Mouse (Mus musculus) midbrain, embryonic 14.5 days (tissue): ENCODE measurements around the gene Efhc1. TPM values are rescaled to one million over a fixed set of nuclear protein-coding genes. Genes with fewer than 3 reads are reported as not detected.
A peak's percentile ranks its signal among the peaks of the same experiment; 100 is the strongest.

Experiments used
- ATAC-seq: fragments of 200-750 bp; cut with Nextera tagmentation; 2 replicates; pipeline ENCODE4 v1.8.0; 2017; ENCODE audit warnings: moderate number of reproducible peaks, moderate library complexity; ENCODE audit not compliant: low FRiP score, low TSS enrichment
- DNase-seq: peaks from one replicate; pipeline ENCODE4 v3.0.0-alpha.2; 2015
- H3K27ac ChIP-seq: fragments of 300-500 bp; sonication (generic); replicated peaks from 2 replicates; pipeline ENCODE4 v1.5.1; 2014; ENCODE audit warnings: mild to moderate bottlenecking, low read depth, low read length, moderate library complexity
- H3K27me3 ChIP-seq: fragments of 300-500 bp; sonication (generic); 2 replicates; pipeline ENCODE4 v1.6.1; 2014; ENCODE audit warnings: low read length, control low read depth, mixed read lengths; ENCODE audit not compliant: control insufficient read depth, insufficient read depth
- H3K36me3 ChIP-seq: fragments of 300-500 bp; sonication (generic); 2 replicates; pipeline ENCODE4 v1.6.1; 2014; ENCODE audit warnings: low read length, control low read depth; ENCODE audit not compliant: control insufficient read depth, insufficient read depth
- H3K4me1 ChIP-seq: fragments of 300-500 bp; sonication (generic); 2 replicates; pipeline ENCODE4 v1.6.1; 2014; ENCODE audit warnings: mild to moderate bottlenecking, antibody characterized with exemption, low read length, control low read depth; ENCODE audit not compliant: control insufficient read depth, insufficient read depth
- H3K4me2 ChIP-seq: fragments of 300-500 bp; sonication (generic); 2 replicates; pipeline ENCODE4 v1.6.1; 2014; ENCODE audit warnings: mild to moderate bottlenecking, low read length, moderate library complexity
- H3K4me3 ChIP-seq: fragments of 300-500 bp; sonication (generic); replicated peaks from 2 replicates; pipeline ENCODE4 v1.5.1; 2014; ENCODE audit warnings: low read depth, low read length
- H3K9ac ChIP-seq: fragments of 300-500 bp; sonication (generic); replicated peaks from 2 replicates; pipeline ENCODE4 v1.6.1; 2014; ENCODE audit warnings: mild to moderate bottlenecking, low read length, moderate library complexity
- H3K9me3 ChIP-seq: fragments of 300-500 bp; sonication (generic); 2 replicates; pipeline ENCODE4 v1.6.1; 2016; ENCODE audit warnings: low read length, control low read depth, mixed read lengths; ENCODE audit not compliant: control insufficient read depth
- WGBS: fragments of 180-500 bp; shearing (Covaris S2); extraction: QIAGEN DNeasy Blood & Tissue Kit; methylation state at CpG from one replicate; pipeline ENCODE4 v1.1.7; 2014; 5-methylcytosine and 5-hydroxymethylcytosine counted together
- polyA plus RNA-seq: library from polyadenylated mRNA; unstranded; fragments of >200 nt; fragmentation: Nextera tagmentation; extraction: Ambion mirVana; gene quantifications from 2 replicates; pipeline ENCODE4 v1.2.1, GENCODE M21; 2014

Gene Efhc1
- polyA plus RNA-seq, 1 experiment from 2014 or later, result 2.1 TPM

- Histone ChIP-seq H3K9me3 (no peaks in the 10 kb centered on the region), H3K9ac (no peak overlapping the region), H3K4me1 (no peaks in the 10 kb centered on the region), H3K4me3 (no peak overlapping the region), H3K27me3 (no peaks in the 10 kb centered on the region), H3K36me3 (no peaks in the 10 kb centered on the region), H3K4me2 (no peak overlapping the region), H3K27ac (no peak overlapping the region)
- DNase-seq (no peak), ATAC-seq (no peak)
- 93% methylated on average over 11 of the region's 11 CpGs for WGBS
Observed at GRCm38 (mm10) chr1:20989461-20990083, 38.1 kb downstream of the Efhc1 start.

GRCm38 (mm10) chr1:20993690-20994089 lies 42.3 kb downstream of the Efhc1 start:
- 87% methylated on average over 3 of the region's 3 CpGs for WGBS

GRCm38 (mm10) chr1:20994338-20994737 lies 42.9 kb downstream of the Efhc1 start:
- WGBS, result 95% methylated on average over 5 of the region's 5 CpGs
- no peaks in the 10 kb centered on the region for H3K27me3 ChIP-seq
- H3K4me3 ChIP-seq, result no peak overlapping the region
- no peak for ATAC-seq
- no peak overlapping the region for H3K9ac ChIP-seq
- no peak for DNase-seq
- H3K9me3 ChIP-seq, result no peaks in the 10 kb centered on the region
- no peak overlapping the region for H3K27ac ChIP-seq
- no peak overlapping the region for H3K4me2 ChIP-seq
- H3K36me3 ChIP-seq, result no peaks in the 10 kb centered on the region
- H3K4me1 ChIP-seq, result no peaks in the 10 kb centered on the region

More at GRCm38 (mm10) chr1:20993690-20994089, 42.3 kb downstream of the Efhc1 start:
- Histone ChIP-seq H3K4me2 (no peak overlapping the region), H3K36me3 (no peaks in the 10 kb centered on the region), H3K27ac (no peak overlapping the region), H3K4me3 (no peak overlapping the region), H3K4me1 (no peaks in the 10 kb centered on the region), H3K9me3 (no peaks in the 10 kb centered on the region), H3K27me3 (no peaks in the 10 kb centered on the region), H3K9ac (no peak overlapping the region)
- DNase-seq (no peak), ATAC-seq (no peak)

GRCm38 (mm10) chr1:20995331-20995986 lies 44.0 kb downstream of the Efhc1 start:
- H3K4me1 ChIP-seq, result no peaks in the 10 kb centered on the region
- H3K9me3 ChIP-seq, result no peaks in the 10 kb centered on the region
- DNase-seq, result peak; percentile 7
- no peak for ATAC-seq
- WGBS, result 63% methylated on average over 7 of the region's 7 CpGs
- no peak overlapping the region for H3K27ac ChIP-seq
- H3K4me3 ChIP-seq, result no peak overlapping the region
- no peak overlapping the region for H3K9ac ChIP-seq
- no peaks in the 10 kb centered on the region for H3K27me3 ChIP-seq
- no peaks in the 10 kb centered on the region for H3K36me3 ChIP-seq
- H3K4me2 ChIP-seq, result no peak overlapping the region

GRCm38 (mm10) chr1:20996603-20997327 lies 45.3 kb downstream of the Efhc1 start:
- ATAC-seq (no peak), DNase-seq (no peak)
- WGBS, result 51% methylated on average over 17 of the region's 17 CpGs
- Histone ChIP-seq H3K4me1 (no peaks in the 10 kb centered on the region), H3K27ac (0 out of 2 replicates have a peak overlapping the region, but pooled peaks have one; percentile 3), H3K4me2 (no peak overlapping the region), H3K9ac (no peak overlapping the region), H3K27me3 (no peaks in the 10 kb centered on the region), H3K36me3 (no peaks in the 10 kb centered on the region), H3K4me3 (no peak overlapping the region), H3K9me3 (no peaks in the 10 kb centered on the region)

GRCm38 (mm10) chr1:20997328-20997689 lies 45.9 kb downstream of the Efhc1 start:
- H3K4me2 ChIP-seq, result no peak overlapping the region
- no peak overlapping the region for H3K4me3 ChIP-seq
- no peak overlapping the region for H3K9ac ChIP-seq
- no peak for ATAC-seq
- 77% methylated on average over 2 of the region's 2 CpGs for WGBS
- no peaks in the 10 kb centered on the region for H3K9me3 ChIP-seq
- H3K27ac ChIP-seq, result no peak overlapping the region
- H3K27me3 ChIP-seq, result no peaks in the 10 kb centered on the region
- no peak for DNase-seq
- no peaks in the 10 kb centered on the region for H3K36me3 ChIP-seq
- H3K4me1 ChIP-seq, result no peaks in the 10 kb centered on the region

- WGBS, result 45% methylated on average over 13 of the region's 13 CpGs
Observed at GRCm38 (mm10) chr1:20997881-20998389, 46.5 kb downstream of the Efhc1 start.

GRCm38 (mm10) chr1:21002246-21003142 lies 51.1 kb downstream of the Efhc1 start:
- no peak overlapping the region for H3K4me3 ChIP-seq
- H3K27me3 ChIP-seq, result no peaks in the 10 kb centered on the region
- no peak for ATAC-seq
- no peak overlapping the region for H3K4me2 ChIP-seq
- no peak overlapping the region for H3K9ac ChIP-seq
- DNase-seq, result peak; percentile 17
- H3K9me3 ChIP-seq, result no peaks in the 10 kb centered on the region
- WGBS, result 92% methylated on average over 14 of the region's 14 CpGs
- H3K36me3 ChIP-seq, result no peaks in the 10 kb centered on the region
- H3K4me1 ChIP-seq, result no peaks in the 10 kb centered on the region
- H3K27ac ChIP-seq, result no peak overlapping the region

More at GRCm38 (mm10) chr1:20997881-20998389, 46.5 kb downstream of the Efhc1 start:
- Histone ChIP-seq H3K9ac (no peak overlapping the region), H3K27me3 (no peaks in the 10 kb centered on the region), H3K4me2 (no peak overlapping the region), H3K4me1 (no peaks in the 10 kb centered on the region), H3K27ac (no peak overlapping the region), H3K4me3 (no peak overlapping the region), H3K36me3 (no peaks in the 10 kb centered on the region), H3K9me3 (no peaks in the 10 kb centered on the region)
- no peak for DNase-seq
- no peak for ATAC-seq
